Mouse (Mus musculus) urinary bladder, postnatal 14 days (tissue): ENCODE results near the gene Creb3l4.
"Not testable (repeated sequence)": the region's sequence is repeated elsewhere in the genome, so short reads cannot be mapped to it uniquely, and the experiment has no call there.

Experiments used
- DNase-seq: peaks from one replicate; pipeline ENCODE4 v3.0.0; 2021; ENCODE audit warnings: low spot score

Gene Creb3l4

DNA sequence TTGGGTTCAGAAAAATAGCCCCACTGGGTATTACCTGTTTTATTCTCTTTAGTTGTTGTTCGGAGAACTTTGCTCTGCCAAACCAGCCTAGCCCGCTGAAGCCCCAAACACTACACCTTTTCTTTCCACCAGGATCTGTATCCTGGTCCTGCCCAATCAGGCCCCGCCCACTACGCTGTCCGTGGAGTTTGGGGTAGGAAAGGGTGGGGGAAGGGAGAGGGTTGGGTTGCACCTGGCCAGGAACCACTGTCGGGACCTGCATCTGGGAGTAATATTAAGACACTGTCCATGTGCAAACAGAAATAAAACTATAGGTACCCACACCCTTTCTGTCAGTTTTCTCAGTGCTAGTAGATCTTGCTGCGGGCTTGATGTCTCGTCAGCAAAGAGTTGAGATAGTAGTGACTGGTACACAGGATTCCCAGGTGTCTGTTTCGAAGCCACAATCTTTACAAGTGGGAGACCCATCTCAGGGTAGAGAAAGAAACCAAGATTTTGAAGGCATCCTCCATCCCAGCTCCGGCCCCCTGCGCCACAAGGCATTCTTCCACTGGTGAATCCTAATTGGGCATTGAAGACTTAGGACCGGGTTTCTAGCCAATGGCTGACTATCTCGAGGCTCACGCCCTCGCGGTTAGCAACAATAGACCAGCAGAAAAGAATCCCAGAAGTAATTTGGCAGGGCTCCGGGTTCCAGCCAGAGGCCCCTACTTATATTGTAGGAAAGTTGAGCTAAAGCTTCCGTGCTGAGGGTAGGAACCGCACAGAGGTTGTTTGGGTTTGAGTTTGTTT, at the start of gene Creb3l4:
Gene Creb3l4 (minus strand): TSS at position 529 of the 792 bp plus-strand sequence.
- DNase-seq, result peak; percentile 47

DNA sequence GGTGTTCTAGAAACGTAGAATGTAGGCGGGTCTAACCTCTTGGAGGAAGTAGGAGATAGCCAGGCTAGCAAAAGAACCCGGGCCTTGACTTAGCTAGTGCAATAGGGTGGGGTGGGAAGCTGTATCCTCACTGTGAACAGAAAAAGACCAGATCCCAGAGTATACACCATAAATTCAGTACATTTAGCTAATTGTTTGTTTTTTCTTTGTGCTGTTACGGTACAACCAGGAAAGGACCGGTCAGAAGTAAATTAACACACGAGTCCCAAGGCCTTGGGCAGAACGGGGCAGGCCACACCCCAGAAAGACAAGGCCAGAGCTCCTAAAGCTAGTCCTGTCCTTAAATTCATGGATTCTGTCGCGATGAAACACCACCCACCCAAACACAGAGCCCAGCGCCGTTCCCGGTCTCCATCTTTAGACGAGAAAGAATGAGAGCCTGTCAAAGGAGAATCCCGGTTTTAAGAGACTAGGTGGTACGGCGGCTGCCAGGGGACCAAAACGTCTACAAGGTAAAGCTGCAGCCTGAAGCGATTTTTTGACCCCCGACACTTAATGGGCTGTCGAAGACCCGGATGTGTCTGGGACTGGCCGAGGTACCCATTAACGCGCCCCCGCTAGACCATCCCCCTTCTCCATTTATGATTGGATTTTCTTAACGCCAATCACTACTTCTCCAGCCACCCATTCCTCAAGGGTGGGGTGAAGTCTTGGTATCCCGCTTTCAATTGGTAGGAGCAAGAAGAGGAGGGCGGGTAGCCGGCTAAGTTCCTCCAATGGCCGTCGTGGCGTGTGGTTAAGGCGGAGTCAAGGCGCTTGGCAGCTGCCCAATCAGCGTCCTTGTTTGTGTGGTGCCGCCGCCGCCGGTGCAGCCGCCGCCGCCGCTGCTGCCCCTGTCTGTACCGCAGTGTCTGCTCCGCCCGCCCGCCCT, 49.3 kb upstream of the Creb3l4 start, which contains the start of gene Gatad2b:
Gene Gatad2b (plus strand): TSS at position 834 of the 931 bp plus-strand sequence.
- peak; percentile 98 for DNase-seq

DNA sequence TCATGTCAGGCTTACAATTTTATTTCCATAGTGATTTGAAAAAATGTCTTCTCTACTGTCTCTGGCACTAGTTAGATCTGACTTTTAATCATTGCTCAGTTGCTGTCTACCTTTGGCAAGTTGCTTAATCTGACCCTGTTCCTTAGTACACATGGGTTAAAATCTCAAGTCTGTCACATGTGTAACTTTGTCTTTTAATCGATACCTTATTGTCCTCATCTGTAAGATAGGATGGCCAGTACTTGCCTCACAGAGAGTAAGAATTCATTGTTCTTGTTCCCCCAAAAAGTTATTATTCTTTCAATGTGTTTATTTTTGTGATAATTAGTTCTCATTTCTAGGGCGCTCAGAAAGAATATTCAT, 48.7 kb upstream of the Creb3l4 start:
- no peak for DNase-seq

DNA sequence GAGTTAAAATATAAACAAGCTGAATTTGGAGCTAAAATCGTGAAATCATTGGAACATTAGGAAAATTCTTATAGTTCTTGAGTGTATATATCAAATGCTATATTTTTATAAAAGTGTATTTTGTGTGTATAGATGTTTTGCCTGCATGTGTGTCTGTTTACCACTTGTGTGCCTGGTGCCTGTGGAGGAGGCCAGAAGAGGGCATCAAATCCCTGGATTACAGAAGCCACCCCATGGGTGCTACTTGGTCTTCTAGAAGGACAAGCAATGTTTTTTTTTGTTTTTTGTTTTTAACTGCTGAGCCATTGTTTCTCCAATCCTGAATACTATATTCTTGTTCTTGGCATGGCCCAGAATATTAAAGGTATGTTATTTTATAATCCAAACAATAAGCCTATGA, 47.3 kb upstream of the Creb3l4 start:
- no peak for DNase-seq

DNA sequence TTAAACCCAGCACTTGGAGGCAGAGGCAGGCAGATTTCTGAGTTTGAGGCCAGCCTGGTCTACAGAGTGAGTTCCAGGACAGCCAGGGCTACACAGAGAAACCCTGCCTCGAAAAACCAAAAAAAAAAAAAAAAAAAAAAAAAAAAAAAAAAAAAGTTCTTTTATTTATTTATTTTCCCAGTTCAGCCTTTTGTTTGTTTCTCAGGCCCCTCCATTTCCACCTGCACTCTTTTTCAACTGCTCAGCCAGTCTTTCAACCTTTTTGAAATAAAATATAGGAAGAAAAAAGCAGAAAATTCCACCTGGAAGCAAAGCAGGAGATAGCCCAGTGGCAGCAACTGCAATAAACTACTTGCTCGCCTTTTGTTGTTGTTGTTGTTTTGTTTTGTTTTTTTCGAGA, 46.1 kb upstream of the Creb3l4 start:
- not testable (repeated sequence) for DNase-seq

DNA sequence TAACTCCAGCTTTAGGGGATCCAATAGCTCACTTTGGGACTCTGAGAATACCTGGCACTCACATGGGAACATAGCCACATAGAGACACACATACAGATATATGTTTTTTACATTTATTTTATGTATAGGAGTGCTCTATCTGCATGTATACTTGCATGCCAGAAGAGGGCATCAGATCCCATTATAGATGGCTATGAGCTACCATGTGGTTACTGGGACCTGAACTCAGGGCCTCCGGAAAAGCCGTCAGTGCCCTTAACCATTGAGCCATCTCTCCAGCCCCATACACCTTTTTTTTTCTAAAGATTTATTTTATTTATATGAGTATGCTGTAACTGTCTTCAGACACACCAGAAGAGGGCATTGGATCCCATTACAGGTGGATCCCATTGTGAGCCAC, 40.8 kb upstream of the Creb3l4 start:
- DNase-seq, result no peak

DNA sequence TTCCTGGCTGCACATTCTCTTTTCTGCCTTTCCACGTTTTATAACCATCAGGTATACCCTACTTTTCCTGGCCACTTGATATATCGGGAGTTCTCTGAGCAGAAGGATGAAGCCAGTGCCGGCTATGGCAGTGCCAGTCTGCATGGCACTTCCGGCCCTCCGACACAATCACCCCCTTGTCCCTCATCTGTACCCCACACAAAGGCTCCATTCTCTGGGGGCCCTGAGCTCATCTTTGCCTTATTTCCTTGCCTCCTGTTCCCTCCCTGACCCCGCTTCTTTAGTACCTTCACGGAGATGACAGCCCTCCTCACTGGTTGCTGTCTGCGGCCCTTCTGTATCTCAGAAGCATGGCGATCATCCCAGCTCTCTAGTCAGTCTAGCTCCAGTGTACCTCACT, 37.4 kb upstream of the Creb3l4 start:
- DNase-seq, result no peak

DNA sequence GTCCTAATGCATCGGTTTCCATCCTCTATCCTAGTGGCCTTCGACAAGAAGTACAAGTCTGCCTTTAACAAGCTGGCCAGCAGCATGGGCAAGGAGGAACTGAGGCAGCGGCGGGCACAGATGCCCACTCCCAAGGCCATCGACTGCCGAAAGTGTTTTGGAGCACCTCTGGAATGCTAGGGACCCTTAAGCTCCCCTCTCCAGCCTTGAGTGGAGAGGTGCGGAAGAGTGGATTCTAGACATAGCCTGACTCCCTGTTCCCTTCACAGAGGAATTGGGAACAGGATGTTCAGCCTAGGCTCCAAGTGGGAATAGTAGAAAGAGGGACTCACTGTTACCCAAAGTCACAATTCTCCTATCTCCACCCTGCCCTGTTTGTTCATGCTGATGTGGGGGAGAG, 36.4 kb upstream of the Creb3l4 start:
- DNase-seq, result no peak

DNA sequence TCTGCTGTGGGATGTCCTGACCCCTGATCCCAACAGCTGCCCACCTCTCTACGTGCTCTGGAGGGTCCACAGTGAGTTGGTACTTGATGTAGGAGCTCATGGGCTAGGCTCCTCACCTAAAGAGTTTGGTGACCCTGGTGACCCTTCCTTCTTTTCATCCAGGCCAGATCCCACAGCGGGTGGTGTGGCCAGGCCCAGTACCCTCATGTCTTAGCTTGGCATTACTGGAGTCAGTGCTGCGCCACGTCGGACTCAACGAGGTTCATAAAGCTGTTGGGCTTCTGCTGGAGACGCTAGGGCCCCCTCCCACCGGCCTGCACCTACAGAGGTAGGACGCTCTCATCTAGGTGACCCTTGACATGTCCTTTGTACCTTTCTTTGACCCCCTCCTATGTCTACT, 35.9 kb upstream of the Creb3l4 start:
- DNase-seq, result no peak

DNA sequence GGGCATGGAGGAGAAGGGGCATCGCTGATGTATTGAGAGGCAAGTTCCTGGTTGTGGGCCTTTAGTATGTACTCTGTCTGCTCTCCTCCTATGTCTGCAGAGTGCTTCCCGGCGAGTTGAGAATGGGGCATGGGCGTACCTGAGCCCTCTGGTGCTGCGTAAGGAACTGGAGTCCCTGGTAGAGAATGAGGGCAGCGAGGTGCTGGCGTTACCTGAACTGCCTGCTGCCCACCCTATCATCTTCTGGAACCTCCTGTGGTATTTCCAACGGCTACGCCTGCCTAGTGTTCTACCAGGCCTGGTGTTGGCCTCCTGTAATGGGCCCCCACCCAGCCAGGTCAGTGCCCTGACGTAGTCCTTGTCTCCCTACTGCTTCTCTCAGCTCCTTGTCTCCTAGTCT, 34.9 kb upstream of the Creb3l4 start:
- DNase-seq, result no peak

DNA sequence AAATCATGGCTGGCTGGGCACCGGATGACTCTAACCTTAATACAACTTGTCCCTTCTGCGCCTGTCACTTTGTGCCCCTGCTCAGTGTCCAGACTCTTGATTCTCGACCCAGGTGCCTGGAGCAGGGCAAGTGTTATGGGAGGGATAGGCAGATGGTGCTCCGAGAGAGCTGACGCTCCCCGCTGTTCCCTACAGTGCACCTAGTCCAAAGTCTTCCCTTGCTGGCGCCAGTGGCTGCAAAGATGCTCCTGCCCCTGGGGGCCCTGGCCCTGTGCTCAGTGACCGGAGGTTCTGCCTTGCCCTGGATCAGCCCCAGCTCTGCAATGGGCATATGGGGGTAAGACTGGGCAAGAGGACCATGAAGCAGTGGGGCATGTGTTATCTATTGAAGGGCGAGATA, 34.5 kb upstream of the Creb3l4 start:
- no peak for DNase-seq

DNA sequence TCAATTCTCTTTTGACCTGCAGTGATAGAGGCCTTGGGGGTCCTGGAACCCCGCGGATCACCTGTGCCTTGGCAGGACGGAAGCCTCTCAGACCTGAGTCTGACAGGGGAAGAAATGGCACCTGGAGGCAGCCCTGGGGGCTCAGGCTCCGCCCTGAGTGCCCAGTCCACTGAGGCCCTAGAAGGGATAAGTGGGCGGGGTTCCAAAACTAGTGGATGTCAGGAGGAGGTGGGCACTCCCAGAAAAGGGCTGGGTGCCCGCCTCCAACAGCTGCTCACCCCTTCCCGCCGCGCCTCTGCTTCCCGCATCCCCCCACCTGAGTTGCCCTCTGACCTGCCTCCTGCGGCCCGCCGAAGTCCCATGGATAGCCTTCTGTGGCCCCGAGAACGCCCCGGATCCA, 33.5 kb upstream of the Creb3l4 start:
- no peak for DNase-seq

DNA sequence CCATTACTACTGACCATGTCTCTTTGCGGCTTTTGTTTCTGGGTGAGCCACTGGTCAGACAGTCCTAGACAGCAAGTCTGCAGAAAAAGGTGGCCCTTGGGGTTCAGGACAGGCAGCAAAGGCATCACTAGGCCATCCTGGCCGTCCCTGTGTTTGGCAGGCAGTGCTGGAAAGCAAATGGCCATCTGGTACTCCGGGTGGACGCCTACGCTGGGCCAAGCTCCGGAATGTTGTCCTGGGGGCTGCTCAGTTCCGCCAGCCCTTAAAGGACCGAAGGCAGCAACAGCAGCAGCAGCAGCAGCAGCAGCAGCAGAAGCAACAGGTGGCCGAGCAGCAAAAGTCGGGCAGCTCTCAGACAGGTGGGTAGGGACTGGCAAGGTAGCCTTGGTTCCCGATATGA, 32.0 kb upstream of the Creb3l4 start:
- no peak for DNase-seq

DNA sequence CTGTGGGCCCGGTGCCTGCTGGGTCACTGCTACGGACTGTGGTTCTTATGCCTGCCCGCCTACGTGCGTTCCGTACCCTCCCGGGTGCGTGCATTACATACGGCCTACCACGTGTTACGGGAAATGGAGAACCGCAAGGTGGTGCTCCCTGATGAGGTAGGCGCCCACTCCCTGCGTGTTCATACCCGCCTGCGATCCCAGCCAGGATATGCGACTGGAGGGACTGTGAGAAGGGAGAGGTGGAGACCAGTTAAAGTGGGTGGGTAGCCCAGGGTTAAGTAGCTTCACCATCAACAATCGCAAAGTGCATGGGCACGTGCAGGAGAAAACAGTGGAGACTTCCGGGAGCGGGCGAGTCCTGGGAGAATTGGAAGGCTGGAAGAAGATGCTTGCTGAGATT, 30.5 kb upstream of the Creb3l4 start:
- DNase-seq, result no peak

DNA sequence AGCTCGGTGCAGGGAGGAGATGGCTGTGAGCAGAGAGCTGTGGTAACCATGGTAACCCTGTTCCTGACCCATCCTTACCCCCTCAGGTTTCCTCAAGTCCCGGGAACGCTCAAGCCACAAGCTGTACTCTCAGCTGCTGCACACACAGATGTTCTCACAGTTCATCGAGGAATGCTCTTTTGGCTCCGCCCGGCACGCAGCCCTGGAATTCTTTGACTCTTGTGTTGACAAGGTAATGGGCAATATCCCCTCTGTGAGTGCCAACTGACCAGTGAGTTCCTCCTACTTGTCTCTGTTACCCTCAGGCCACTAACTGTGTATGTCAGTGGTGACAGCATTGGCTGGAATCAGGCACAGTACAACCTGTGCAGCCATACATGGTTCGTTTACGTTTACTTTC, 28.9 kb upstream of the Creb3l4 start:
- no peak for DNase-seq

DNA sequence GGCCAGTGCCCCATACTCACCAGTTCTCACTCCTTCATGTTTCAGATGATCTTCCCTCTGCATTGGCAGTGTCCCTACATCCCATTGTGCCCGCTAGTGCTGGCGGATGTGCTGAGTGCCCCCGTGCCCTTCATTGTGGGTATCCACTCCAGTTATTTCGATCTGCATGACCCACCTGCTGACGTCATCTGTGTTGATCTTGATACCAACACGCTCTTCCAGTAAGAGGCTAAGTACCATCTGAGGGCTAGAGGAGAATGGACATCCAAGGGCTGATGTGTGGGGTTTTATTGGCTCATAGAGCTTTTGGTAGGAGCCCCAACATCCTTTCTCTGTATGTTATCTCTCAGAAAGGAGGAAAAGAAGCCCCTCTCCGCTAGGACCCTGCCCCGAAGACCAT, 27.5 kb upstream of the Creb3l4 start:
- DNase-seq, result no peak

DNA sequence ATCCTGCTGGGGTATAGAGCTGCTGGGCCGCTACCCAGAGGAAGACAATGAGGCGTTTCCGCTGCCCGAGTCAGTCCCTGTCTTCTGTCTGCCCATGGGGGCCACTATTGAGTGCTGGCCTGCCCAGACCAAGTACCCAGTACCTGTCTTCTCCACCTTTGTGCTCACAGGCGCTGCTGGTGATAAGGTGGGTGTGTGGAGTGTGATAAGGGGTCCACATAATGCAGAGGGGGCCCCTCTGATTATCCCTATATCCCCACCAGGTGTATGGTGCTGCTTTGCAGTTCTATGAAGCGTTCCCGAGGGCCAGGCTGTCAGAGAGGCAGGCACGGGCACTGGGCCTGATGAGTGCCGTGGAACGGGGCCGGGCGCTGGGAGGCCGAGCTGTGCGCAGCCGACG, 25.7 kb upstream of the Creb3l4 start:
- DNase-seq, result no peak

DNA sequence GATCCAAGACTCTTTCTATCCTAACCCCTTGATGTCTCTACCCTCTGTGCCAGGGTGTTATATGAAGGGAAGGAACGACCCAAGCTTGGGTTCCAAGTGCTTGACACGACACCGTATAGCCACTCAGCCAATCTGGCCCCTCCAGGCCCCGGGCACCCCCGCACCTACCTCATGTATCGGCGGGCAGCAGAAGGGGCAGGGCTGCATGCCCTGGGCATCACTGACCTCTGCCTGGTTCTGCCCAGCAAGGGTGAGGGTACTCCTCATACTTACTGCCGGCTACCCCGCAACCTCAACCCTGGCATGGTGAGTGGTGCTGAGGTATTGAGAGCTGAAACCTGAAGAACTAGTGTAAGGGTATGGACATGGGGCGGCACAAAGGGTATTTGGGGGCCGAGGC, 24.9 kb upstream of the Creb3l4 start:
- DNase-seq, result no peak

DNA sequence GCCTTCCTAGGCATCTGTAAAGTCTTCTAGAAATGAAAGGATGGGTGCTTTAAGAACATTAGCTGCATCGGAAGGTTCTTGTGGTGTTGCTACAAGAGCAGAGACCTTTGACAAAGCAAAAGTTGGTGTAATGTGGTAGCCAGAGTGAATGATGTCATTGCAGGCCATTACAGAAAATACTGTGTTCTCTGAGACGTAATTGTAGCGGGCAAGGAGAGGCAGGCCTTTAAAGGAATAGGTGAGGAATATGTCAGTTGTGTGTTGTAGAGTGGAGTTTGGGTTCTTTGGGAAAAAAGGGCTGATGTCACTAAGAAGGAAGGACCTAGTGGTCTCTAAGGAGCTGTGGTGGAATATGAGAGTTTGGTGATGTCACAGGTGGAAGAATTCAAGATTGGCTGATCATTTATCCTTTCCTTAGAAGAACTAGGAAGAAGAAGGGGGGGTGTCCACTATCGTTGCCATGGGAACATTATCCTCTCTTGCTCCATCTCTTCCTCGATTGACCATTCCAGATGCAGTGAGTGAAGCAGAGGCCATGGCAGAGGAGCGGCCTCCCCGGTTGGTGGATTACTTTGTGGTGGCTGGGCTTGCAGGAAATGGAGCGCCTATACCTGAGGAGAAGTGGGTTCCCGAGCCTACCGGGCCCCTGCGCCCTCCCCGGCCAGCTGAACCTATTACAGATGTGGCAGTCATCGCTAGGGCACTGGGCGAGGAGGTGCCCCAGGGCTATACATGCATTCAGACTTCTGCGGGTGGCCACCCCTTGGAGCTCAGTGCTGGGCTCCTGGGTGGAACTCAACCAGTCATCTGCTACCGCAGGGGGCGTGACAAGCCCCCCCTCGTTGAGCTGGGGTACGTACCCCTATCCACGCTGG, 23.8 kb upstream of the Creb3l4 start:
- DNase-seq, result no peak

DNA sequence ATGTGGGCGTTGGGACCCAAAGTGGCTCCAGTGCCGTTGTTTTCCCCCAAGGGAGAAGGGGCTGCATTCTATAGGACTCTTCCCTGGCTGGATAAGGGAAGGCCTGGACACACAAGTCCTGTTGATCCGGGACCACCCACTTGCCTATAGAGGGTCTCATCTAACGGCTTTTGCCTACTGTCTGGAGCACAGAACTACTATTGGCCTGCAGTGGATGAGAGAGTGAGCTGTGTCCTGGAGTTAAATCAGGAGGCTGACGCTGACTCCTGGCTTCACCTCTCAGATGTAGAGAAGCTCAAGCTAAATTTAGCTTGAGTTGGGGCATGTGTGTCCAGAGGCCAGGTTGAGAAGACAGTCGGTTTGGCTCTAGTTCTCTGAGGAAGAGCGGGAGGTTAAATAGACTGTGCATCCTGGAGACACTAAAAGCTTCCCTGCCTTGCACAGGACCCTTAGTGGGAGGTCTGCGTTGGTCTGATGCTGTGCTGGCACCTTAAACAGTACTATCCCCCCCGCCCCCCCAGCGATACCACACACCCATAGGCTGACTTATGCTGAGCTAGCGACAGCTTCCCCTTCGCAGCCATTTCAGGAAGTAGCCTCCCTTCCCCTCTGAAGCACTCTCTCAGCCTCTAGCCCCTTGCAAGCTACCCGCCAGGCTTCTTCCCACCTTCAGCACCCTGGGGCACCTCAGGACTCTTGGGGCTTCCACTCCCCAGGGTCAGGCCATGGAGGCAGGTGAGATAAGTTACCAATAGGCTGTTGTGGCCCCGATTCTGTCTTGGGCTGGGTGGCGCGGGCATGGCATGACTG, 22.8 kb upstream of the Creb3l4 start:
- DNase-seq, result no peak
